Mouse (Mus musculus): ENCODE data around the gene Met.

Gene Met

DNA sequence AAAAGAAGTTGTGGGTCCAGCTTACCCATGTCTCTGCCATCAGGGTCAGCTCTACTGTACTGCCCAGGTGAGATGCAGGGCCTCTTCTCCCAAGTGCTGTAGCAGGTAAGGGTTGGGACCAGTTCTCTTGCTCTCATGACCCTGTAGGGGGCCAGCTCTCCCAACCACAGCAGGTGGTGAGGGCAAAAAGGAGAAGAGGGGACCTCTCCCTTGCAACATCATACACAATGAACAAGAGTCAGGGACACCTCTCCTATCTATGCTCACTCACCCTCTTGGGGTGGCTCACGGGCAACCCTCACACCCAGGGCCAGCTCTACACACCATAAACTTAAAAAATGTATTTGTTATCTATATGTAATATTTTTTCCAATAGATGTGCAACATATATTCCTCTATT lies 143.3 kb downstream of the Met start:
- DNase-seq (ENCODE audit: low read depth, low spot score): no peak

DNA sequence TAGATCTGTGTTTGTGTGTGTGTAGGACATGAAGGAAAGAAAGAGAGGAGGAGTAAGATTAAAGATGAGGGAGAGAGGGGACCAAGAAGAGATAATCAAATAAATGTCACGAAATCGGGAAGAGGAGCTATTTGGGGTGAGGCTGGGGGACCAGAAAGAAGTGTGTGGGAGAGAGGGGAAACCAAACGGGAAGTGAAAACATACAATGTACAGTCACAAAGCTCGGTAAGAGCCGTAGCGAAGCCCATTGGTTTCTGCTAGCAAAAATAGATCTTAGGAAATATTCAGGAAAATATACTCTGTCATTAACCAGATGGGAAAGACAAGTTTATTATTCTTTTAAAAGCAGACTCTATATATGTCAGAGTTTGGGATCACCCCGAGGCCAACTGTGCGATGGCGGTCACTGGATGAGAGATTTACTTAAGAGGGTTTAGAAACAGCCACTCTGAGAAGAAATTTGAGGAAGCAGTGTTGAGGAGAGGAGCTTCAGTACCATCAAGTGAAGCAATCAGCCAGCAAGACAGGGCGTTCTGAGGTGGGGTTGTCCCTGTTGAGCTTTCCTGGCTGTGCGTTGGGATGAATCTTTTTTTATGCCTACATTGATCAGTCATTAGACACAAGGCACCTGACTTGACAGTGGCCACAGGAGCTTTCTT lies 147.9 kb downstream of the Met start:
- no peak for DNase-seq (ENCODE audit: low read depth, low spot score)

DNA sequence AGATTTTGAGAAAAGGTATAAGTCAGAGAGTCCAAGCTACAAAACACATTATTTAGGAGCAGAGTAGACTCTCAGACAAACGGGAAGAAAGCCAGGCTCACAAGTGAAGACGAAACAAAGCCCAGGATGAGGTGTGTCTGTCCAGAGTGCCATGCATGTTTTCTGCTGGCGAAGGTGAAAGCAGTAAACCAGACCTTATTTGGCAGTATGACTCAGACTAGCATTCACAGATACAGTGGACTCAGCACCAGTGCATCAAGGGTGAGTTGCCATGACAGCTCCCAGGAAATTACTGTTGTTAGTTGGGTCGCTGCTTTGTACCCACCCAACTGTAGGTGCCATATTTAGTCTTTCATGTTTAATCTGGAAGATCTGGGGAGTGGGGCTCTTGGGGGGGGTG lies 149.1 kb downstream of the Met start:
- no peak for DNase-seq (ENCODE audit: low read depth, low spot score)

DNA sequence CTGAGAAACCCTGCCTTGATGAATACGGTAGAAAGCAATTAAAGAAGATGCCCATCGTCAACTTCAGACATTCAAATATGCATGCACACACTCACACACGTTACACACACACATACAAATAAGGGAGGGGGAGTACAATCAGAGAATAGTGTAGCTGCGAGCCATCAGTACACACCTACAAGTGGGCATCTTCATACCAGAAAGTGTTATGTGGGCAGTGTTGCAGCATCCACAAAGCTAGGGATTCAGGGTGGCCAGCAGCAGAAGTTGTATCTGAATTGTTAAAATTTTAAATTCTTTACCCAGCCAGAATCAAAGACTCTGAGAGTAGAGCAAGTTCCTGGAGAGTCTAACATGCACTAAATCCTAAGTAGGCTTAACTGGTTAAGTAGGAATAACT lies 157.2 kb downstream of the Met start:
- DNase-seq (ENCODE audit: low read depth, low spot score): no peak

DNA sequence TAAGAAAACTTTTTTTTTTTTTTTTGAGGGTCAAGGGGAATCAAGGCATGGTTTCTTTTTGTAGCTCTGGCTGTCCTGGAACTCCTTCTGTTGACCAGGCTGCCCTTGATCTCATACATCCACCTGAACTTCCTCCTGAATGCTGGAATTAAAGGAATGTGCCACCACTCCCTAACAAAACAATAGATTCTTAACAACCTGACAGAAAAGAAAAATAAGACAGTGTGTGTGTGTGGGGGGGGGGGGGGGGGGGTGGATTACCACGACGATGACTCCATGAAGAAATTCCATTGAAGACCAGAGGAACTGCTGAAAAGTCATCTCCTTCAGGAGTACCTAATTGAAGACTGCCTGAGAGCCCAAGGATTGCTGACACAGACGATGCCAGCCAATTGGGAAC lies 157.8 kb downstream of the Met start:
- DNase-seq (ENCODE audit: low read depth, low spot score): no peak
